Mouse (Mus musculus) CH12.LX (cell line): ENCODE results near the gene Tmem179b.

ENCODE experiments used
- CTCF ChIP-seq, 2 experiments: IDR thresholded peaks in 1 of 2; conservative IDR thresholded peaks in 1 of 2; 2 replicates each; pipeline ENCODE4 v1.5.1; 2011 to 2012; ENCODE audit warnings: low read depth in 2 of 2, low read length in 2 of 2, improper control_type of control experiment in 1 of 2, inconsistent platforms in 1 of 2, mild to moderate bottlenecking in 1 of 2, moderate library complexity in 1 of 2
- MAX ChIP-seq: IDR thresholded peaks from 2 replicates; pipeline ENCODE4 v1.6.1; 2011; ENCODE audit warnings: low read length, improper control_type of control experiment
- NELFE ChIP-seq: IDR thresholded peaks from 2 replicates; pipeline ENCODE4 v1.6.1; 2011; ENCODE audit warnings: low read depth, low read length, improper control_type of control experiment
- POLR2A ChIP-seq: IDR thresholded peaks from 2 replicates; pipeline ENCODE4 v1.6.1; 2011; ENCODE audit warnings: low read depth, mild to moderate bottlenecking, improper control_type of control experiment, low read length
- RCOR1 ChIP-seq: conservative IDR thresholded peaks from 2 replicates; pipeline ENCODE4 v1.6.1; 2012; ENCODE audit warnings: low read depth, mild to moderate bottlenecking, inconsistent platforms, low read length, improper control_type of control experiment
- UBTF ChIP-seq: IDR thresholded peaks from 2 replicates; pipeline ENCODE4 v1.6.1; 2012; ENCODE audit warnings: low read depth, mild to moderate bottlenecking, inconsistent platforms, low read length, improper control_type of control experiment, moderate library complexity
- USF1 ChIP-seq: IDR thresholded peaks from 2 replicates; pipeline ENCODE4 v1.6.1; 2014; ENCODE audit warnings: low read depth, mild to moderate bottlenecking, inconsistent platforms, low read length, improper control_type of control experiment
- USF2 ChIP-seq: conservative IDR thresholded peaks from 2 replicates; pipeline ENCODE4 v1.6.1; 2011; ENCODE audit warnings: low read depth, low read length, improper control_type of control experiment
- ZNF384 ChIP-seq: IDR thresholded peaks from 2 replicates; pipeline ENCODE4 v1.6.1; 2012; ENCODE audit warnings: low read depth, low read length, improper control_type of control experiment, inconsistent platforms

GRCm38 (mm10) chr19:8818301-8818798 lies 44.1 kb upstream of the Tmem179b start:
- no peak for TF ChIP-seq UBTF
- TF ChIP-seq MAX: no peak
- TF ChIP-seq NELFE: no peak
- no peak for TF ChIP-seq RCOR1
- no peak for TF ChIP-seq USF1
- TF ChIP-seq CTCF (conservative IDR thresholded peaks at IDR 0.05 in 1 of 2, IDR thresholded peaks at IDR 0.05 in 1 of 2; ENCODE audit: low read depth in 2 of 2, low read length in 2 of 2): no peak
- no peak for TF ChIP-seq POLR2A
- no peak for TF ChIP-seq ZNF384
- no peak for TF ChIP-seq USF2
